Mouse (Mus musculus) layer of hippocampus, postnatal 14 days (tissue): ENCODE data around the gene Ssh2. TPM values are rescaled to one million over a fixed set of nuclear protein-coding genes. Genes with fewer than 3 reads are reported as not detected.
A peak's percentile ranks its signal among the peaks of the same experiment; 100 is the strongest.
"Not testable (repeated sequence)": the region's sequence is repeated elsewhere in the genome, so short reads cannot be mapped to it uniquely, and the experiment has no call there.

Source experiments
- DNase-seq, 2 experiments: peaks; one replicate each; pipeline ENCODE4 v3.0.0; 2021 to 2022; ENCODE audit warnings: low spot score in 2 of 2, mixed read lengths in 1 of 2
- total RNA-seq, 2 experiments: library from RNA; stranded (reverse); gene quantifications; 2 replicates each; pipeline ENCODE4 v1.2.3; 2021

Ssh2 gene
- total RNA-seq, 2 experiments from 2014 or later: 42.1 to 43.1 TPM

DNA sequence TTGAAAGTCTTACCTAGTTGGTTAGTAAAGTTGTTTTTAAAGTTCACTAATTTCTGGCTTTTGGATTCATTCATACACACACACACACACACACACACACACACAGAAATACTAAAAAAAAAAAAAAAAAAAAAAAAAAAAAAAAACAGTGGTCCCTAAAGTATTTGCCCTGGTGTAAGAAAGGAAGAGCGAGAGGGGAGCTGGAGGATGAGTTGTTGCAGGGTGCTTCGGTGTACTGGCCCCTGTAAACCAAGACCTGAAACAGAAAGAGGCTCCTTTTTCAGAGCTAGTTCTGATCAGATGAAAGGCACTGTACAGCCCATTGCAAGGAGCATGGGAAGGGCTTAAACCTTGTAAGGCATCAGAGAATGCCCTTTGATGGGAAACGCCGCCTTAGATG, 131.2 kb downstream of the Ssh2 start:
- DNase-seq: no peak

DNA sequence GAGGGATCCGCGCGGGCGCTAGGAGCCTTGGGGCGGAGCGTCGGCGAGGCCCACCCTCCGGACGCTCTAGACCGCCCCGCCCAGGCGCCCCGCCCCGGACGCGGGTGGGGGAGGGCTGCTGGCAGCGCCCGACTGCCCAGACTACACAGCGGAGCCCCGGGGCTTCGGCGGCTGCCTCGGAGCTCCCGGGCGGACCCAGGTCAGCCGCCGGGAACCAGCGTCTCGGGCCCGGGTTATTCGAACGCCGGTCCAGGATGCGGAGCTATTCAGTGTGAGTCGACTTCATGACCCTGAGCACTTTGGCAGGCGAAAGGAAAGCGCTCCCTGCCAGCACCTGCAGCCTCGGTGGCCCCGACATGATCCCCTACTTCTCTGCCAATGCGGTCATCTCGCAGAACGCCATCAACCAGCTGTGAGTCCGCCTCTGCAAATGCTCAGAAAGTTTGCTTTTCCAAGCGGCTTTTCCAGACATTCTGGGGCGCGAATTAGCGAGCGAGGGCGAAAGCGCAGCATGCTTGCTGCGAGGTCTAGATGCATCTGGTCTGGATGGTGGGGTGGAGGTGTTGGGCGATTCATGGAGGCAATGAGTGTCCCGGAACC, 132.2 kb downstream of the Ssh2 start:
- DNase-seq: peak; percentile 67 to 81

DNA sequence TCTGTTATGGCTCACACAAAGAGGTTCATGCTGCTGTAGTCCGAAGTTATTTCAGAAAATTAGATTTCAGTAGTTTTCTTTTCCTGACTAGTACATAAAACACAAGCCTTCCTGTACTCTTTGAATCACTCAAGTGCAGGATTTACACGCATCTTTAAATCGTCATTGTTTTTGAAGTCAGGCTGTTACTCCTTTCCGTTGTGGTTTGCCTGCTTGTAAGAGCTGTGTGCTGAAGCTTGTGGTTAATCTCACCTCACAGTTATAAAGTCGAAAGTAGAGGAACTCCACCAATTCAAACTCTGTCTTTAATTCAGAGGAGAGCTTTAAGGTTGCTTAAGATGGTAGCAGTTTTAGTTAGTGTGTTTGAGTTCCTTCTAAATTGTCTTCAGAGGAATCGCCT, 132.9 kb downstream of the Ssh2 start:
- no peak for DNase-seq

DNA sequence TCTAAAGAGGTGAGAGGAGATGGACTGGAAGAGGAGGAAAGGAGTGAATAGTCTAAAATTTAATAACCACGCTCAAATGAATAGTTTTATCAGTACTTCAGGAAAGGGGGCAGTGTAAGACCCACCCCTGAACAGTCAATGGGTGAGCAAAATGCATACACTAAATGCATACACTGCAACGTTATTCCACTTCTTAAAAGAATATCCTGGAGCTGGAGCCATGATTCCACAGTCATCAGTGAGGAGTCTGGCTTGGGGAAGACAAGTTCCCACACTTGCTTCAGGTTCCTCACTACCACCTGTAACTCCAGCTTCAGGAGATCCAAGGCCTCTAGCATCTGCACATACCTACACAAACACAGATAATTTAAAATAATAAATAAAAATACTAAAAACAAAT, 133.6 kb downstream of the Ssh2 start:
- no peak for DNase-seq

DNA sequence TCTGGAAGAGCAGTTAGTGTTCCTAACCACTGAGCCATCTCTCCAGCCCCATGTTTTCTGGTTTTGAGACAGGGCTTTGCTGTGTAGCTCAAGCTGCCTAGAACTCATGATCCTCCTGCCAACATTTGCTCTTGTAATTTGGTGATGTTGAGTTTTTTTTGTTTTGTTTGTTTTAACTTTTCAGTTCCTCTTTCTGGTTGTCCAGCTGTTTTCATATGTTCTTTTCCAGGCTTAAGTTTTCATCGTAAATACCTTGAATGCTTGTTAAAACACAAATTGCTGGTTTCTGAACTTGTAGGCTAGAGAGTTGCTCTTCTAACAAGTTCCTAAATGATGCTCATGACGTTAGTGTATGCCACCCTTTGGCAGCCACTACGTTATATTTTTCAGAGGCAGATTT, 139.0 kb downstream of the Ssh2 start:
- DNase-seq: no peak

DNA sequence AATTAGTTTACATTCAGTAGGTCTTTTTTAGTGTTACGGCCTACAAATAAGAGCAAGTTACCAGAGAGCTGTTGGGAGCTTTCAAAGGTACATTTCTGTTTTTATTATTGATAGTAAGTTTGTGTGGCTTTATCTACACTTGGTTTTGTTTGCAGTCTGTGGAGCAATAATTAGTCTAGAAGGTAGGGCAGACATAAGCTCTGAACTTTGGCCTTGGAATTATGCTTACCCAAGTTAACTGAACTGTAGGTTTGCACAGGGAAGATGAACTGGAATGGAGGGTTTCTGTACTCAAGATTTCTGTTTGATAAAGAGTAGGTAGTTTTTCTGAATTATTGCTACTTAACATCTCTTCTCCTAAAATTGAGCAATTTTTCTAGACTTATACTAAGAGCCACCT, 141.8 kb downstream of the Ssh2 start:
- no peak for DNase-seq

DNA sequence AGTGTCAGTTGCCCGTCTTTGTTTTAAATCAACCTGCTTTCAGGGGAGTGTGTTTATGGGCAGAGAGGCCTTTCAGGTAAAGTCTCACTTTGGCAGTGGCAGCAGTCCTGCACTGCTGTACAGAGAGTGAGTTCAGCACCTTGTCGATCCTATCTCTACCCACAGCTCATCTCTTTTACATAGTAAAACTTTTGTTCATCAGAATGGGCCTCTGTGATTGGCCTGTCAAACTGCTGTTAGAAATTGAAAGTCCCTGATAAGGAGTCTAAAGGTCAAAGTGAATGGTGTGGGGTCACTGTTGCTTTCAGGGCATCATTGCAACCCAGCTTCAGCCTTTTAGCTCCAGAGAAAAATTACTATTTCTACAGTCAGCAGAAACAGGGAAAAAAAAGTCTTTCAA, 147.4 kb downstream of the Ssh2 start:
- DNase-seq: no peak

DNA sequence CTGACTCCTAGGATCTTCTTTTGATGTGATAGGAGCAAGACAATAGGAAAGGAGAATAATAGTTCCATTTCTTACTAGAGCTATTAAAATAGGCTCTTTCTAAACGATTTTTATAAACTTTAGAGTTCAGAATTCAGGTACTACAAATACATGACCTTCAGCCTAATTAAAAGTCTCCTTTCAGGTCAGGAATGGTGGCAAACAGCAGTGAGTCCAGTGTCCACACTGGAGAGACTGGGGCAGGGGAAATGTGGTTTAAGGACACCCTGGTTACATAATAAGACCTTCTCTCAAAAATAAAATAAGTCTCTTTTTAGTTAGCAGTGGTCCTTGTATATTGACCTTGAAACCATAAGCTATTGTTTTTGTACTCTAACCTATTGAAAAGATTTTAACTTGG, 148.3 kb downstream of the Ssh2 start:
- no peak for DNase-seq

DNA sequence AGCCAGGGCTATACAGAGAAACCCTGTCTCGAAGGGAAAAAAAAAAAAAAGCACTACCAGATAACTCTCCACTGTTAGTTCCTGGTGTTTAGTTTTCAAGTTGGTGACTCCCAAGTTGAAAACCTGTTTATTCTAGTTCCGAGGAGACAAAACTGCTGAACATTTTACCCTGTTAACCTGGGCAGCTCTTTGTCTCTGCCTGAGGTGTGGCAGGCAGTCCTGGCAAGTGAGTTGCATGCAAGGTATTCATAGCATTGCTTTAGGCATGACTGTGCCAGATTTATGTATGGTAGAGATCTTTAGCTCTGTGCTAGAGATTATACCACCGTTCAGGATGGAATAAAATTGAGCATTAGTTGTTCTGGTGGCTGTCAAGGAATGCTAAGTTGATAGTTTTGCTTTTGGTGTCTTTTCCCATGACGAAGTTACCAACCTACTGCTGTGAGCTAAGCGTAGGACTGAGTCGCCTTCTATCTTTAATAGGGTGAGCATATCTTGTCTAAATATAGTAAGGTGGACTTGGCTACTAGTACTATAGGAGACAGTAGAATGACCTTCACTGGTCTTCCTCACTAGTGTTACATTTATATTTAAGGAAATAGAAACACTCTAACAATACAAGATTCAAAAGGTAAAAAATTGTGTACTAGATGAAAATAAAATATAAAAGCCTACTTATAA, 149.8 kb downstream of the Ssh2 start:
- no peak for DNase-seq

DNA sequence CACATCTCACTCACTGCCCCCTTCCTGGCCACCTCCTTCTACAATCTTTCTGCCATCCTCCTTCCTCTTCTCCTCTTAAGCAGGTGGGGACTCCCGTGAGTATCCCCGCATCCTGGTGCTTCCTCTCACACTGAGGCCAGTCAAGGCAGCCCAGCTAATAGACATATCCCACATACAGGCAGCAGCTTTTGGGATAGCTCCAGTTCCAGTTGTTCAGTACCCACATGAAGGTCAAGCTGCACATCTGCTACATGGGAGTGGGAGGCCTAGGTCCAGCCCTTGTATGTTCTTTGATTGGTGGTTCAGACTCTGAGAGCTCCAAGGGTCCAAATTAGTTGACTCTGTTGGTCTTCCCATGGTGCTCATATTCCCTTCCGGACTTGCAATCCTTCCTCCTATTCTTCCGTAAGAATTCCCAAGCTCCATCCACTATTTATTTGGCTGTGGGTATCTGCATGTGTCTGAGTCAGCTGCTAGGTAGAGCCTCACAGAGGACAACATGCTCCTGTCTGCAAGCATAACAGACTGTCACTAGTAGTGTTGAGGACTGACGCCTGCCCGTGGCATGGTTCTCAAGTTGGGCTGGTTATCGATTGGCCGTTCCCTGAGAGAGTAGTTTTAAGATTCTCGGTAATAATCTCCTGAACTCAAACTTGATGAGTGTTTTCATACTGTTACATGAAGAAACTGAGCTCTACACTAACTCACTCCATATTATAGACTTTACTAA, 151.6 kb downstream of the Ssh2 start:
- DNase-seq: no peak

DNA sequence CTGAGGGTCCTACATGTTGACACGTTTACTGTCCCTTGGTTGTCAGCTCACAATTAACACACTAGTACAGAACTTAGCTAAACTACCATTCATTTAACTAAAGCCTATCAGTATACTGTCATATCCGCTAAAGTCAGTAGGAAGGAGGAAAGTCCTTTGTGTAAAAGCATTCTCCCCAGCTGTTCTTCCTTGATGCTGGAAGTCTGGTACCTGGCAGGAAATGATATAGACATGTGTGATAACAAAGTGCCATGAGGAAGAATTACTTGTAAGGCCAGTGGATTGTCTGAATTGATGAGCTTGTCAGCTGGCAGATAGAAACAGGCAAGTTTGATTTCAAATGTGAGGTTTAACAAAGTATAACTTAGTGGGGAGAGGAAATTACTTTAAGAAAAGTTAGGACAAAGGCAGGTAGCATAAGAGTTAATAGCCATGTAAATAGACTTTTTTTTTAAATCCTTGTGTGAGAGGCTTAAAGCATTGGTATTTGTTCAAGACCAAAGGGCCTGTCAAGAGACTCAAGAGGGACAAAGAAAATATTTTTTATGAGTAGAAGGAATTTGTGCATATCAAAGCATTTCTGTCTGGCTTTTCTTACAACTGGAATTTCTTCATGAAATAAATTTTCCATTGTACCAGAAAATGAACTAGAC, 153.2 kb downstream of the Ssh2 start:
- DNase-seq: no peak

DNA sequence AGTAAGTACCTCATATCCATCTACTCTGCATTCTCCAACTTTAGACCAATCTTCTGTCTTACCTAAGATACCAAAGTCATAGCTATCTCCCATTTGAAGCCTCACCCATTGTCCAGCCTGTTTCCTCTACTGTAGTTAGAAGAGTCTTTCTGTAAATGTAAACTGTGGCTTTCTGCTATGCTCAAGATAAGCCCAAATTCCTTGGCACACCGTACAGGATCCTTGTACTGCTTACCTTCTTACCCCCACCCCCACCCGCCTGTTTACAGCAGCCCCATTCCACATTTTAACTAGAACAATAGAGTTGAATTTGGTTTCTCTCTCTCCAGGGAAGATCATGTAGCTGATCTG, 153.7 kb downstream of the Ssh2 start:
- DNase-seq: no peak

DNA sequence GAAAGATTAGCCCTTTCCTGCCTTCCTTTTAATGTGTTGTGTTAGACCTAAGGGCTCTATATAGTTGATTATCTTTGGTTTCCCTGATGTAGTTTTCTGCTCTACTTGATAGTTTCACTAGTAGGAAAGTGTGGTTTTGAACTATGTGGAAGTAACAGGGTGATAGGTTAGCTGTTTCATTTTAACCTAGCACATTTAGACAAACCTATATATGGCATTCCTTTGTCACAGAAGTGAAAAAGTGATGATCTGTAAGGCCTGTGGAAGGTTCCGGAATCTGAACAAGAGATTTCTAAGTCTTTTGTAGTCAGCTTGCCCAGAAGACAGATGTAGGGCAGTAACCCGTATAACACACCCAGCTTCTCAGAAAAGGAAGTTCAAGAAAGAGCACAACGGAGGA, 155.0 kb downstream of the Ssh2 start:
- DNase-seq: no peak

DNA sequence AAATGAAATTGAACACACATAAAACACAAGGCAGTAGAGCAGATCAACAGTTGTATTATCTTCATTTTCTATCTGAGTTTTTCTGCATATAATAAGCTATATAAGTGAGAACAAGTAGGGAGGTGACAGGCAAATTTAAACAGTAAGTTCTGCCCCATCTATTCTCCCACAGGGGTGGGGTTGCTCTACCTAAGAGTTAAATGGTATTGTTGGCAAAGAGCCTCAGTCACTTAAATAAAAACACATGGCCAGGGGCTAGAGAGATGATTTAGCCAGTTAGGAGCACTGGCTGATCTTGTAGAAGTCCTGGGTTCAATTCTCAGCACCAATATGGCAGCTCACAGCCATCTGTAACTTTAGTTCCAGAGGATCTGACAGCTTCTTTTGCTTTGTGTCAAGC, 155.6 kb downstream of the Ssh2 start:
- DNase-seq: no peak

DNA sequence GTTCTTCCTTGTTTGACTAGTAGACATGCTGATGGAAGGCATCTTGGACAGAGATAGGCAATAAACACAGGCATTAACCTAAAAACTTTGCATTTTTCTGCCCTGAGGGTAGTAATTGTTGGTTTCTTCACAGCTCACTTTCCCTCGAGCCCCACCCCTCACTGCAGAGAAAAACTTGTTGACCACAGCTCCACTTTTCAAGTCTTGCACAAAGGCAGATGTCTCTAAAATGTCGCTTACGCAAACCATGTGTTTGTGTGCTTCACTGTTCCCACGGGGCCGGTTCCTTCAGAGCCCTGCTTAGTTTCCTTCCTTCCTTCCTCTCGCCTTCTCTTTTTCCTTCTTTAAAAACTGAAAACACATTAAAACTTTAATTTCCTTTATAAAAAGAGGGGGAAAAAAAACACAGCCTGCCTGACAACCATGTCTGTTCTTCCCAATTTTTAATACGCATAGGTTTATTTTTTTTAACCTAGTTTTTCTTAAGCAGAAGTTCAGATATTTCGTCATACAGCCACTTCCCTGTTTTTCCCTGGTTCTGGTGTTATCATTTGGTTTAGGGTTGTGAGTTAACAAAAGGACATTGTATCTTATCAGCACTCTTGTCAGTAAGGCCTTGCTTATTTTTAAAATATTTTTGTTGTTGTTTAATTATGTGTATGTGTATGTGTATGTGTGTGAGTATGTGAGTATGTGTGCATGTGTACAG, 156.3 kb downstream of the Ssh2 start:
- DNase-seq: peak in 1 of 2 experiments; percentile 25

DNA sequence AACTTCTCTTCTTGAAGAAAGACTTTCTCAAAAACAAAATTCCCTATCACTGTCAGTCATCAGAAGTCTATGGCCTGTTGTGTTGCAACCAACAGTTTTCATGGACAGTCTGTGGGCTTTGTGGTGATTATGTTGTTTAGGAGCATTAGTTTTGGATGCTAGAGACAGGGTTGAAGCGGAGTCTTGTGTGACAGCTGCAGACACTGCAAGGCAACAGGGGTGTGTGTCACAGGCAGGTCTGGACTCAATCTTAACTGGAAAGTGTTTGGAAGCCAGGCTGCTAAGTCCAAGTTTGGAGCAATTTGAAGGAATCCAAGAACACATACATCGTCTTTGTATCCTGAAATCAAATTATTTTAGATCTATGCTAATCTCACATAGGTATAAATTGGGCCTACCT, 162.5 kb downstream of the Ssh2 start:
- no peak for DNase-seq

DNA sequence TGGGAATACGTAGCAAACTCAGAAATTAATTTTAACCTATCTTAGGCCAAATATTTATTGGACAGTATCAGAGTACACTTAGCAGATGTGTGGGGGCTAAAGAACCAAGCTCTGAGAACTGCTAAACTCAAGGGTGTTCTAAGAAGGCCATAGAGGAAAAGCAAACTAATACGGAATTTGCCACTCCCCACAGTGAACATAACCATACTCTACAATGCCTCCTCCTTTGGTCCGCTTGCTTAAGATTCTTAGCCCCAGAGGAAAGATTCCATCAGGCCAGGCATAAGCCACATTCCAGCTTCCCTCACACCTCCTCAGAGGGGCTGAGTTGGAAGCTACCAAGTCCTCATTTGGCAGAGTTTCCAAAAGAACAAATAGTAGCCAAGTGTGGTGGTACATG, 165.1 kb downstream of the Ssh2 start:
- DNase-seq: no peak

DNA sequence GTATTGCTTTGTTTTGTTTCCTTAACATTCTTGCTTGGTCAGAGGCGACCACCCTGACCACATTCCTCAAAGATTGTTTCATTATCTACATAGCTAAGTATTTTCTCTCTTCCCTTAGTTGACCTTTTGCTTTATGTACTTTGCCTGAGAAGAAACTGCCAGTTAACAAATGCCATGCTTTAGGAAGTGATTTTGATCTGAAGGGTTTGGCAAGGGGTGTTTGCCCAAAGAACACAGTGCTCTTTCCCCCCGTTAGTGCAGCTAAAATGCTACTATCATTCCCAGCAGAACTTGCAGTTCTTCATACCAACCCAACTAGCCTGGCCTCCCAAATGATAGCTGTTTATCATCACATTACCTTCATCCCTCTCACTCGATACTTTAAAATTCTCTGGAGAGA, 168.1 kb downstream of the Ssh2 start:
- DNase-seq: no peak

DNA sequence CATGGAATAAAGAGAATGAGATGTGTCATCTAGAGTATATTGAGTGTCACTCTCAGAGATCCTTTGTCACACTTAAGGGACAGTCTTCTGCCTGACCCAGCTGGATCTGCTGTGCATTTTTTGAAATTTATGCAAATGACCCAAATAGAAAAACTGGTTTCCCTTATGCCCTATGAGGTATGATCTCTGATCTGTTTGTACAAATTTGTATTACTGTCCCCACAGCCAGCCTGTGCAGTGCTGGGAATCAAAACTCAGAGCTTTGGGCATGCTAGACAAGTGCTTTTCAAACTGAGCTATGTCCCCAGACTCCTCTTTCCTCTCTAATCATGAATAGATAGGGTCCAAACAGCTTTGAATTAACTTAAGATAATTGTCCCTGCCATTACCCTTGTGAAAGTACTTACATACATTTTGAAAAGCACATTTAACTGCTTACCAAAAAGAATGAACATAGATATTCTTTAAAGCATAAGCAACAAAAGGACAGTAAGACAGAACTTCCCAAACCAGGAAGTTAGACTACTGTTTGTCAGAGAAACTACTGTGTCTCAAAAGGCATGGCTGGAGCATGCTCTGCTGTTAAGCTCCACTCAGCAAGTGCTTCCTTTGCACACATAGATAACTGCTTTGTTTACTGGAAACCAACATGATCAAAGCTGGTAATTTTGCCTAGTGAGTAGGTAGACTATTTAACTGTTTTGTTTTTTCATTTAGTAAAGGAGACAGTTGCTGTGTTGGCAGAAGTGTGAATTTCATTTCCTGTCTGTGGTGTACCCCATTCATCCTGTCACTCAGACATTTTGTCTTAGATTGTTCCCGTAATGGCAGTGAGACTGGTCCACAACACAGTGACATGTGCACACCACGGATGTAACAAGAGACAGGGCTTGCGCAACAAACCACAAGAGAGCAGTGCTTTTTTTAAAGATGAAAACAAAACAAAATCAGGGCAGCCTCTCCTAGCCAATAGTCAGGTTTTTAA, 169.9 kb downstream of the Ssh2 start:
- DNase-seq: peak; percentile 9 to 48

DNA sequence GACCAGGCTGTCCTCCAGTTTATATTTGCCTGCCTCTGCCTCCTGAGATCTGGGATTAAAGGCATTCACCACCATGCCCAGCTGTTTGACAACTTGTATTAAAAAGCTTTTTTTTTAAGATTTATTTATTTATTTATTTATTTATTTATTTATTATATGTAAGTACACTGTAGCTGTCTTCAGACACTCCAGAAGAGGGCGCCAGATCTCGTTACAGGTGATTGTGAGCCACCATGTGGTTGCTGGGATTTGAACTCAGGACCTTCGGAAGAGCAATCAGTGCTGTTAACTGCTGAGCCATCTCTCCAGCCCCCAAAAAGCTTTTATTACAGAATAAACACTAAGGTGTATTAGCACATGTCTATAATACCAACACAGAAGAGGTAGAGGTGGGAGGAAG, 172.1 kb downstream of the Ssh2 start:
- DNase-seq: not testable (repeated sequence)
